In genomic region chr7:144444788-144445187, GRCm38 (mm10) we compare ENCODE assay signal across 12 mouse cellular contexts. TPM values are rescaled to one million over a fixed set of nuclear protein-coding genes. Genes with fewer than 3 reads are reported as not detected.
DNase-seq lines count a peak whose midpoint lies in the region; TF ChIP-seq lines count a peak whose summit lies in the region.
"Had no signal": no experiment of that assay in that cellular context is flagged by ENCODE, and none has a peak within 500 bp of the region (broad histone marks: within the 10 kb centered on the region; RNA-seq: fewer than 3 reads in every experiment).

No protein-coding gene starts in this region.

- dilution Hi-C loops in CH12.LX (cut with MboI; ENCODE audit: extremely low pct_ligation_motif_present, extremely low pct_unique_long_range_greater_than_20kb, low sequenced_read_pairs), result no loop called here

- no peak overlapping the region for H3K9ac ChIP-seq in CH12.LX (ENCODE audit: insufficient read depth, low read depth)

- no peak for TF ChIP-seq RAD21 in CH12.LX (IDR thresholded peaks at IDR 0.05; ENCODE audit: low read depth, low read length)

- no peaks in the 10 kb centered on the region for H3K36me3 ChIP-seq in CH12.LX (replicated peaks in 1 of 2; ENCODE audit: control insufficient read depth in 1 of 2, insufficient read depth in 1 of 2, low read length in 1 of 2)
- no peaks in the 10 kb centered on the region; the same call in 1 of the 2 replicates for H3K36me3 ChIP-seq in kidney, adult 2 months (ENCODE audit: control insufficient read depth, insufficient read depth, low read length)

- H3K27ac ChIP-seq in CH12.LX (ENCODE audit: insufficient read depth, low read depth), result no peak overlapping the region
- H3K27ac ChIP-seq in kidney, adult 2 months (ENCODE audit: insufficient read depth, low read depth, low read length), result no peak overlapping the region

- TF ChIP-seq POLR2A in CH12.LX (IDR thresholded peaks at IDR 0.05; ENCODE audit: low read depth, low read length), result no peak
- TF ChIP-seq POLR2A in kidney, adult 2 months (IDR thresholded peaks at IDR 0.05; ENCODE audit: low read depth, low read length), result no peak

- peaks cover 10% of the 10 kb centered on the region for H3K9me3 ChIP-seq in CH12.LX (replicated peaks; ENCODE audit: low read length)

- no peaks in the 10 kb centered on the region for H3K79me2 ChIP-seq in CH12.LX (replicated peaks; ENCODE audit: control insufficient read depth, extremely low read depth, insufficient read depth, poor library complexity, severe bottlenecking)

- 91% methylated on average over 7 of the region's 7 CpGs for WGBS in kidney, adult 2 months

- no peak for TF ChIP-seq CTCF in CH12.LX (conservative IDR thresholded peaks at IDR 0.05 in 1 of 2, IDR thresholded peaks at IDR 0.05 in 1 of 2; ENCODE audit: low read depth in 2 of 2, low read length in 2 of 2)
- no peak for TF ChIP-seq CTCF in kidney, adult 2 months (conservative IDR thresholded peaks at IDR 0.05; ENCODE audit: insufficient read depth, insufficient read length, low read depth, low read length)

- TF ChIP-seq EP300 in CH12.LX (IDR thresholded peaks at IDR 0.05; ENCODE audit: low read length), result 0 out of 2 replicates have a peak, but pooled peaks have one; percentile 21

- DNase-seq in B cell, adult 2 months, result peak; percentile 80 to 83
- DNase-seq in CH12.LX (ENCODE audit: extremely low read depth), result peak; percentile 68
- DNase-seq in natural killer cell, adult 2 months (ENCODE audit: low spot score in 2 of 2), result peak; percentile 80 to 81
- peak; percentile 33 for DNase-seq in thymus, postnatal 0 days (ENCODE audit: low spot score)
- DNase-seq in cerebellum, postnatal 36 days, result no peak
- no peak for DNase-seq in cerebellum, adult 9-10 months
- DNase-seq in kidney, adult 2 months, result no peak
- DNase-seq: adrenal gland, adult 2 months; cerebellum, adult 18-20 months; kidney, postnatal 25 days; lung, adult 2 months; right cerebral cortex, adult 18-20 months had no signal

- H3K4me1 ChIP-seq in CH12.LX (ENCODE audit: control insufficient read depth in 1 of 2, insufficient read depth in 2 of 2), result peaks cover 15 to 38% of the 10 kb centered on the region in 2 experiments
- H3K4me1 ChIP-seq in kidney, adult 2 months (ENCODE audit: control insufficient read depth, insufficient read depth, low read length), result no peaks in the 10 kb centered on the region

- no peak overlapping the region for H3K4me2 ChIP-seq in CH12.LX (ENCODE audit: insufficient read depth, low read depth, poor library complexity, severe bottlenecking)

- H3K4me3 ChIP-seq in CH12.LX (replicated peaks in 1 of 3; ENCODE audit: low read depth in 2 of 3, low read length in 2 of 3, poor library complexity in 1 of 3), result no peak overlapping the region
- H3K4me3 ChIP-seq in kidney, adult 2 months (ENCODE audit: insufficient read depth, low read depth, low read length), result no peak overlapping the region

- H3K27me3 ChIP-seq in CH12.LX (replicated peaks), result peaks cover 87% of the 10 kb centered on the region
- no peaks in the 10 kb centered on the region for H3K27me3 ChIP-seq in kidney, adult 2 months (replicated peaks; ENCODE audit: control insufficient read depth, insufficient read depth, low read length)

- in situ Hi-C loops in CH12.LX (cut with MboI; ENCODE audit: low pct_ligation_motif_present, low pct_unique_long_range_greater_than_20kb, low sequenced_read_pairs), result loop anchor here (25.0 kb wide), 1 partner anchor 357 kb away; no protein-coding TSS in a partner anchor

TF ChIP-seq in CH12.LX, 34 proteins besides CTCF, POLR2A, EP300 and RAD21:
- TF ChIP-seq ZC3H11A (IDR thresholded peaks at IDR 0.05; ENCODE audit: low read depth, low read length) (no peak), BHLHE40 (IDR thresholded peaks at IDR 0.05; ENCODE audit: low read depth, low read length) (0 out of 2 replicates have a peak, but pooled peaks have one; percentile 26), IRF4 (IDR thresholded peaks at IDR 0.05; ENCODE audit: low read depth, low read length) (peak; percentile 21; the same call in 1 of the 2 replicates)

RNA-seq across cellular contexts. Expression of gene Cttn, which starts 26.0 kb away (rescaled TPM):
- total RNA-seq in CH12.LX (2012; rRNA removed), result 0.13 and 0.55 TPM in 2 replicates
- total RNA-seq in CH12.LX (2014; rRNA removed), result not detected in 2 replicates
- not detected in 2 replicates for polyA plus RNA-seq in CH12.LX (2012; ENCODE audit: insufficient read length, low read depth)
- polyA plus RNA-seq in thymus, postnatal 0 days (2015; fragmentation: Nextera tagmentation; extraction: Ambion mirVana), result 37.3 and 38.9 TPM in 2 replicates
- 85.8 and 91.3 TPM in 2 replicates for polyA plus RNA-seq in kidney, adult 2 months (2012; rRNA removed)

Comparison
In these comparisons a context has a peak if more than half of its experiments do, and no peak if none do; other contexts are left out.
1. DNase-seq: peak in B cell, adult 2 months (2 of 2), CH12.LX (single experiment), natural killer cell, adult 2 months (2 of 2) and thymus, postnatal 0 days (single experiment); none in cerebellum, postnatal 36 days (0 of 2), cerebellum, adult 9-10 months (single experiment) and kidney, adult 2 months (single experiment).
2. RNA of gene Cttn, which starts 26.0 kb away (polyA plus RNA-seq): 85.8 to 91.3 TPM in kidney, adult 2 months and 37.3 to 38.9 TPM in thymus, postnatal 0 days; not detected in CH12.LX; every median in the first group is over 10 times any median in the second.